Mouse (Mus musculus) heart, postnatal 0 days (tissue): Measurements from ENCODE around the gene Akt2.

Experiments used
- CTCF ChIP-seq: IDR thresholded peaks from 2 replicates; pipeline ENCODE4 v1.5.1; 2016; ENCODE audit warnings: antibody characterized with exemption, control low read depth, low read depth
- EP300 ChIP-seq: IDR thresholded peaks from 2 replicates; pipeline ENCODE4 v1.6.1; 2016; ENCODE audit warnings: antibody characterized with exemption, low read depth

DNA sequence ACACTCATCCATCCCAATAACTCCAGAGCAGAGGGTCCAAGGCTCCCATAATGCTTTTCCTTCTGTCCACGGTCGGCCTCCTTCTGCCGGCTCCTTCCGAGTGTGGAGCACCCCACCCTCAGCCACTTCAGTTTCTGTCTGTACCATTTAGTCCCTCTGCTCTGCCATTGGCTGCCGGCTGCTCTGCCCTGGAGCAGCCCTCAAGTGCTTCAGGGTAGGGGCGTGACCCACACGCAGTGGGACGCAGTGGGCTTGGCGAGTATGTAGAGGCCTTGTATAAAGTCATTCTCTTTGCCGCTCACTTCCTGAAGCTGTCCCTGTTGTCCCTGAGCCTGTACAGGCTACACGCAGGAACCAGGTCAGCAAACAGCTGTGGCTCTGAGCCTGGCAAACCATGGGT lies 58.4 kb downstream of the Akt2 start:
- TF ChIP-seq CTCF = no peak
- TF ChIP-seq EP300 = no peak
